Mouse (Mus musculus) left cerebral cortex, adult 2 months (tissue): ENCODE results near the gene Mtrf1l. TPM values are rescaled to one million over a fixed set of nuclear protein-coding genes. Genes with fewer than 3 reads are reported as not detected.

ENCODE experiments used
- DNase-seq, 2 experiments: peaks; one replicate each; pipeline ENCODE4 v3.0.0; 2021 to 2022; ENCODE audit warnings: low spot score in 2 of 2, mixed read lengths in 1 of 2; ENCODE audit errors: extremely low spot score in 1 of 2
- H3K27ac ChIP-seq: fragments of 200-600 bp; 2 replicates; pipeline ENCODE4 v1.8.1; 2022
- H3K4me3 ChIP-seq: fragments of 200-600 bp; 2 replicates; pipeline ENCODE4 v1.8.1; 2022
- CTCF ChIP-seq: fragments of 200-600 bp; IDR thresholded peaks from 2 replicates; pipeline ENCODE4 v1.8.1; 2022; ENCODE audit warnings: antibody characterized with exemption, mild to moderate bottlenecking, moderate library complexity
- intact Hi-C: fragments of 180-260 bp; cut with DNase I; formaldehyde crosslinking; loops from one replicate; pipeline ENCODE4 v1.15.1; 2025
- total RNA-seq, 2 experiments: library from RNA; stranded (reverse); gene quantifications; 2 replicates each; pipeline ENCODE4 v1.2.3; 2021

The Mtrf1l gene
- total RNA-seq, 2 experiments from 2014 or later, result 8.2 to 10.0 TPM

DNA sequence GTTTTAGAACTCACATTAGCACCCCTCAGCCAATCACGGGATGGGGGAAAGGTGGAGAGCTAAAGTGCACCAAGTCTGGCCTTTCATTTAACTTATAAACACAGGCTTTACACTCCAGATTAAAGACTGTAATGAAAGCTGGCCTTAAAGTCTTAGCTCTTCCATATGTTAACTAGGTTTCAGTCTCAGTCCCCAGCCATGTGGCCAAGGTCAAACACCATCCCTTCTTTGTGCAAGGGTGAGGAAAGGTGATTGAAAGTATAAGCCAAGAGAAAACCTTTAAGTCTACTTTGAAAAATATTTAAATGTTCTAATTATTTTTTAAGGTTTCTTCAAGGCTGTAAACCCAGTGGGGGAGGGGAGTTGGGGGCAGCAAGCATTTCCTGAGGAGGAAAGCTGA lies 20.0 kb downstream of the Mtrf1l start:
- H3K4me3 ChIP-seq, result no peak overlapping the region
- intact Hi-C loops, result no loop called here

DNA sequence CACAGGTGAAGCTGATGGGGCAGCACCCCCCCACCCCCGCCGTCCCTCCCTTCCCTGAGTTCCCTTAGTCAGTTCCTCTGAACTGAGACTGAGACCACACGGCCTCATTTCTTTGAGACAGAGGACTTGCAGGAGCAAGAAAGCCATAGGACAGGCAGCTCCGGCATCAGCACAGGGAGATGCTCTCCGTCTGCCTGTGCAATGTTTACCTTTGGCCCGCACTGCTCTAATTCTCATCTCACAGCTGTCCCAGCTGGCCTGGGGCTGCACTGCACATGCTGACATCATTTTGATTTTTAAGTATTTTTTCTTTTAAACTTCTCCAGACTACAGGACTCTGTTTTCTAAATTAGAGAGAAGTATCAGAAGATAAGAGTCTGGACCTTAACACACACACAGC lies 20.8 kb downstream of the Mtrf1l start:
- no peak for TF ChIP-seq CTCF
- no peak overlapping the region for H3K4me3 ChIP-seq
- no peak overlapping the region for H3K27ac ChIP-seq
- DNase-seq, result no peak
- intact Hi-C loops, result no loop called here

More for the DNA sequence above, 20.0 kb downstream of the Mtrf1l start:
- DNase-seq, result no peak
- no peak for TF ChIP-seq CTCF
- H3K27ac ChIP-seq, result no peak overlapping the region

DNA sequence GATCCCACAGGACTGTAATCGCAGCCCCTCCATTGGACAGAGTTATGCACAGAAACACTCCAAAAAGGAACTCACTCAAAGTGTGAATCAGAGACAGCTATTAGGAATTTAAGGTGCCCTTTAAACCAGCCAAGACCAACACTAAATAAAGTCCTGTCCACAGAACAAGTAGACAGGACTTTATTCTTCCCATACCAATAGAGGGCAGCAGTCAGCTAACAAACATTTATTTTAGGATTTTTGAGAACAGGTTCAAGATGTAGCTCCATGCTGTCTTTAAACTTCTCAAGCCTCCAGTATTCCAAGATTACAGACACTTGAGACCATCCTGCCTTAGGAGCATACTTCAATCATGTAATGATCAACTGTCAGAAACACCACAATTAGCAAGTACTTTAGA lies 23.2 kb downstream of the Mtrf1l start:
- DNase-seq, result no peak
- Histone ChIP-seq H3K27ac (no peak overlapping the region), H3K4me3 (no peak overlapping the region)
- intact Hi-C loops, result no loop called here
- peak; percentile 68 for TF ChIP-seq CTCF

DNA sequence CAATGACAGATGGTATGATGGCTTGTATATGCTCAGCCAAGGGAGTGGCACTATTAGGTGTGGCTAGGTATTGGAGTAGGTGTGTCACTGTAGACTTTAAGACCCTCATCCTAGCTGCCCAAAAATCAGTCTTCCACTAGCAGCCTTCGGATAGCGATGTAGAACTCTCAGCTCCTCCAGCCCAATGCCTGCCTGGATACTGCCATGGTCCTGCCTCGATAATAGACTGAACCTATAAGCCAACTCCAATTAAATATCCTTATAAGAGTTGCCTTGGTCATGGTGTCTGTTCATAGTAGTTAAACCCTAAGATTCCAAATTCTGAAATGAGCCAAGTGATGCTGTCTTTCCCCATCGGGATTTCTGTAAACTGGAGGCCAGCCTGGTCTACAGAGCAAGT lies 25.6 kb downstream of the Mtrf1l start:
- H3K27ac ChIP-seq, result no peak overlapping the region
- intact Hi-C loops, result no loop called here
- TF ChIP-seq CTCF, result no peak
- no peak for DNase-seq
- H3K4me3 ChIP-seq, result no peak overlapping the region

DNA sequence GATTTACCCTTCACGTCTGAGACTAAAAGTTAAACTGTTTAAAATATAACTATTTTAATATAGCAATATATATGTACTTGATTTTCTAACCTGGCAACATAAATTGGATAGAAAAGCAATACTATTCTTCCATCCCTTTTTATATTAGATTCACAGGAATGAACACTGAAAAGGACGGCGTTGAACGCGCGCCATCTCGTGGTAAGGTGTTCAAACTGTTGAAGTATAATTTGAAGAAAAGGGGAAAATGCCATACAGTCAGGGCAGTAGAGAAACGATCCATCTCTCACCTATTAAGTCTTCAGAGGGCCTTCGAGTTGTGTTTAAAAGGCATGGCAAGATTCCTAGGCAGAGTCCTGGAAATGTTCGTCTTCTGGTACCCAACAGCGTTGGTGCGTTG lies 33.1 kb downstream of the Mtrf1l start:
- peak; percentile 76 for TF ChIP-seq CTCF
- Histone ChIP-seq H3K4me3 (no peak overlapping the region), H3K27ac (no peak overlapping the region)
- intact Hi-C loops, result loop anchor here (1.0 kb wide), 1 partner anchor 190 kb away; no protein-coding TSS in a partner anchor
- peak; percentile 50 to 56 for DNase-seq

DNA sequence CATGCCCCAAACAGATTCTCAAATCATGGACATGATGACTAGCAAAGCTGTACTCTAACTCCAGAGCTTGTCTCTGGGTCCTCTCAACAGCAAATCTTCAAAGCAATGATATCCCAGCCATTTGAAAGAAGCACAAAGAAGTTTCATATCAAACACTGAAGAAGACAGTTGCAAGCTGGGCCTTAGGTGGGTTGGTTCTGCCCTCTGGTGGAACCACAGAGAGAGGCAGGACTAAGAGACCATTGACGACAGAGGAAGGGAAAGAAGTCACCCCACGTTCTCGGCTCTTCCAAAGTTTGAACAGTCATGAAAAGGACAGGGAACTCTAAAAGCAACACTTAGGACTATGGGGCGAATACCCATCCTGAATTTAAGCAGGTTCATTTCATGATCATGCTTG lies 36.8 kb downstream of the Mtrf1l start:
- no peak overlapping the region for H3K4me3 ChIP-seq
- H3K27ac ChIP-seq, result no peak overlapping the region
- intact Hi-C loops, result loop anchor here (2.0 kb wide), 1 partner anchor 150 kb away; no protein-coding TSS in a partner anchor
- peak in 1 of 2 experiments; percentile 20 for DNase-seq
- peak; percentile 70 for TF ChIP-seq CTCF

Other genes starting within 250 kb of the Mtrf1l start
- under 1 TPM; 0.12 to 0.38 TPM for gene Myct1, start 230.1 kb downstream of the Mtrf1l start, total RNA-seq
- 10 to 100 TPM; 57.6 to 69.4 TPM for gene Vip, start 184.7 kb downstream of the Mtrf1l start, total RNA-seq
- gene Fbxo5, start 18.3 kb downstream of the Mtrf1l start, total RNA-seq, result 1 to 10 TPM; 1.3 to 1.7 TPM
- gene Rgs17, start 98.5 kb upstream of the Mtrf1l start, total RNA-seq, result 10 to 100 TPM; 66.7 to 69.6 TPM